Mouse (Mus musculus) lung, embryonic 15.5 days (tissue): Measurements from ENCODE around the gene Ppfia3. TPM values are rescaled to one million over a fixed set of nuclear protein-coding genes. Genes with fewer than 3 reads are reported as not detected.
A peak's percentile ranks its signal among the peaks of the same experiment; 100 is the strongest.

Experiments
- ATAC-seq: fragments of 200-750 bp; cut with Nextera tagmentation; 2 replicates; pipeline ENCODE4 v1.8.0; 2017; ENCODE audit warnings: moderate number of reproducible peaks, borderline replicate concordance; ENCODE audit not compliant: low FRiP score, low TSS enrichment; ENCODE audit errors: extremely low read depth
- H3K27ac ChIP-seq: fragments of 300-500 bp; sonication (generic); 2 replicates; pipeline ENCODE4 v1.5.1; 2015; ENCODE audit warnings: moderate library complexity, mild to moderate bottlenecking, inconsistent platforms
- H3K27me3 ChIP-seq: fragments of 300-500 bp; sonication (generic); 2 replicates; pipeline ENCODE4 v1.6.1; 2015; ENCODE audit warnings: inconsistent platforms
- H3K36me3 ChIP-seq: fragments of 300-500 bp; sonication (generic); 2 replicates; pipeline ENCODE4 v1.6.1; 2015; ENCODE audit warnings: inconsistent platforms
- H3K4me1 ChIP-seq: fragments of 300-500 bp; sonication (generic); 2 replicates; pipeline ENCODE4 v1.6.1; 2015; ENCODE audit warnings: inconsistent platforms
- H3K4me2 ChIP-seq: fragments of 300-500 bp; sonication (generic); 2 replicates; pipeline ENCODE4 v1.6.1; 2015; ENCODE audit warnings: inconsistent platforms, mild to moderate bottlenecking, moderate library complexity
- H3K4me3 ChIP-seq: fragments of 300-500 bp; sonication (generic); 2 replicates; pipeline ENCODE4 v1.5.1; 2015; ENCODE audit warnings: mild to moderate bottlenecking, inconsistent platforms
- H3K9ac ChIP-seq: fragments of 300-500 bp; sonication (generic); 2 replicates; pipeline ENCODE4 v1.6.1; 2015; ENCODE audit warnings: inconsistent platforms
- H3K9me3 ChIP-seq: fragments of 300-500 bp; sonication (generic); 2 replicates; pipeline ENCODE4 v1.6.1; 2016; ENCODE audit warnings: inconsistent platforms
- WGBS: fragments of 180-500 bp; shearing (Covaris S2); methylation state at CpG from one replicate; pipeline ENCODE4 v1.1.7; 2015; 5-methylcytosine and 5-hydroxymethylcytosine counted together
- polyA plus RNA-seq: library from polyadenylated mRNA; unstranded; fragments of >200 nt; fragmentation: Nextera tagmentation; extraction: Ambion mirVana; gene quantifications from 2 replicates; pipeline ENCODE4 v1.2.1, GENCODE M21; 2015

Gene Ppfia3
- polyA plus RNA-seq, 1 experiment from 2014 or later, result 3.1 TPM

- no peak overlapping the region for H3K4me3 ChIP-seq
- H3K27me3 ChIP-seq, result no peaks in the 10 kb centered on the region
- WGBS, result 14% methylated on average over 6 of the region's 6 CpGs
- no peak for ATAC-seq
- no peaks in the 10 kb centered on the region for H3K9me3 ChIP-seq
- H3K36me3 ChIP-seq, result no peaks in the 10 kb centered on the region
- no peak overlapping the region for H3K4me2 ChIP-seq
- H3K9ac ChIP-seq, result no peak overlapping the region
- H3K27ac ChIP-seq, result no peak overlapping the region
- peaks cover 13% of the 10 kb centered on the region for H3K4me1 ChIP-seq
Observed at GRCm38 (mm10) chr7:45300270-45300669, 66.5 kb downstream of the Ppfia3 start.

- H3K4me3 ChIP-seq, result no peak overlapping the region
- H3K4me2 ChIP-seq, result no peak overlapping the region
- no peak overlapping the region for H3K27ac ChIP-seq
- peak; percentile 85; the same call in 1 of the 2 replicates for ATAC-seq
- H3K9me3 ChIP-seq, result no peaks in the 10 kb centered on the region
- no peaks in the 10 kb centered on the region for H3K27me3 ChIP-seq
- 11% methylated on average over 5 of the region's 5 CpGs for WGBS
- H3K36me3 ChIP-seq, result no peaks in the 10 kb centered on the region
- H3K4me1 ChIP-seq, result peaks cover 8% of the 10 kb centered on the region; the same call in 1 of the 2 replicates
- H3K9ac ChIP-seq, result no peak overlapping the region
Observed at GRCm38 (mm10) chr7:45299752-45300151, 67.1 kb downstream of the Ppfia3 start.

GRCm38 (mm10) chr7:45297563-45297962, 69.3 kb downstream of the Ppfia3 start:
- no peak overlapping the region for H3K9ac ChIP-seq
- no peaks in the 10 kb centered on the region for H3K27me3 ChIP-seq
- H3K36me3 ChIP-seq, result no peaks in the 10 kb centered on the region
- no peak overlapping the region for H3K4me3 ChIP-seq
- H3K27ac ChIP-seq, result no peak overlapping the region
- no peak for ATAC-seq
- H3K4me2 ChIP-seq, result no peak overlapping the region
- H3K9me3 ChIP-seq, result no peaks in the 10 kb centered on the region
- peaks cover 5% of the 10 kb centered on the region; the same call in 1 of the 2 replicates for H3K4me1 ChIP-seq
- WGBS, result 56% methylated on average over 3 of the region's 3 CpGs

- Histone ChIP-seq H3K36me3 (no peaks in the 10 kb centered on the region), H3K27ac (no peak overlapping the region), H3K4me1 (peaks cover 5% of the 10 kb centered on the region; the same call in 1 of the 2 replicates), H3K9me3 (no peaks in the 10 kb centered on the region), H3K9ac (no peak overlapping the region), H3K4me3 (no peak overlapping the region), H3K4me2 (no peak overlapping the region), H3K27me3 (no peaks in the 10 kb centered on the region)
- no peak for ATAC-seq
- WGBS, result 77% methylated on average over 1 of the region's 1 CpGs
Observed at GRCm38 (mm10) chr7:45296626-45297025, 70.2 kb downstream of the Ppfia3 start.

Other genes with a start within 250 kb of the Ppfia3 start
- 1,432 and 1,559 TPM in 2 replicates for gene Rps11, start 242.6 kb downstream of the Ppfia3 start, polyA plus RNA-seq
- gene Rpl13a, start 238.3 kb downstream of the Ppfia3 start, polyA plus RNA-seq, result 1,187 and 1,308 TPM in 2 replicates
- 0.19 and 0.20 TPM in 2 replicates for gene Gm45713, start 230.8 kb downstream of the Ppfia3 start, polyA plus RNA-seq
- gene Flt3l, start 230.6 kb downstream of the Ppfia3 start, polyA plus RNA-seq, result 1.5 and 8.3 TPM in 2 replicates
- gene Pih1d1, start 212.7 kb downstream of the Ppfia3 start, polyA plus RNA-seq, result 100 and 103 TPM in 2 replicates
- 54.8 and 56.8 TPM in 2 replicates for gene Aldh16a1, start 212.4 kb downstream of the Ppfia3 start, polyA plus RNA-seq
- gene Slc17a7, start 203.1 kb downstream of the Ppfia3 start, polyA plus RNA-seq, result 0.33 and 0.55 TPM in 2 replicates
- gene Gfy, start 187.4 kb downstream of the Ppfia3 start, polyA plus RNA-seq, result not detected in 2 replicates
- not detected in 2 replicates for gene Pth2, start 186.0 kb downstream of the Ppfia3 start, polyA plus RNA-seq
- gene Ccdc155, start 162.1 kb downstream of the Ppfia3 start, polyA plus RNA-seq, result 0.75 and 1.1 TPM in 2 replicates
- gene Dkkl1, start 154.9 kb downstream of the Ppfia3 start, polyA plus RNA-seq, result 0.54 and 1.1 TPM in 2 replicates
- 180 and 183 TPM in 2 replicates for gene Tead2, start 151.3 kb downstream of the Ppfia3 start, polyA plus RNA-seq
- gene Cd37, start 127.9 kb downstream of the Ppfia3 start, polyA plus RNA-seq, result 3.1 and 3.8 TPM in 2 replicates
- gene Slc6a16, start 125.9 kb downstream of the Ppfia3 start, polyA plus RNA-seq, result 0.16 TPM in 1 of 2 replicates, not detected in the other
- gene Slc6a21, start 89.5 kb downstream of the Ppfia3 start, polyA plus RNA-seq, result 0.09 TPM in 1 of 2 replicates, not detected in the other
- gene Trpm4, start 33.2 kb downstream of the Ppfia3 start, polyA plus RNA-seq, result 19.1 and 20.0 TPM in 2 replicates
- gene Hrc, start 31.7 kb downstream of the Ppfia3 start, polyA plus RNA-seq, result 1.7 and 2.3 TPM in 2 replicates
- 0.60 and 0.92 TPM in 2 replicates for gene Lin7b, start 3.6 kb upstream of the Ppfia3 start, polyA plus RNA-seq
- gene Snrnp70, start 28.7 kb upstream of the Ppfia3 start, polyA plus RNA-seq, result 224 and 229 TPM in 2 replicates
- not detected in 2 replicates for gene Kcna7, start 38.6 kb upstream of the Ppfia3 start, polyA plus RNA-seq
- gene Ntf5, start 46.7 kb upstream of the Ppfia3 start, polyA plus RNA-seq, result 3.5 TPM in 2 replicates
- 0.25 and 0.70 TPM in 2 replicates for gene Lhb, start 53.8 kb upstream of the Ppfia3 start, polyA plus RNA-seq
- gene Gys1, start 67.8 kb upstream of the Ppfia3 start, polyA plus RNA-seq, result 42.7 and 46.7 TPM in 2 replicates
- gene Ruvbl2, start 71.1 kb upstream of the Ppfia3 start, polyA plus RNA-seq, result 161 and 173 TPM in 2 replicates
- 5,197 and 5,279 TPM in 2 replicates for gene Ftl1, start 92.9 kb upstream of the Ppfia3 start, polyA plus RNA-seq
- gene Bax, start 99.9 kb upstream of the Ppfia3 start, polyA plus RNA-seq, result 161 and 176 TPM in 2 replicates
- 0.33 and 0.74 TPM in 2 replicates for gene Tulp2, start 114.9 kb upstream of the Ppfia3 start, polyA plus RNA-seq
- gene Gm45808, start 119.8 kb upstream of the Ppfia3 start, polyA plus RNA-seq, result not detected in 2 replicates
- 2.8 and 3.4 TPM in 2 replicates for gene Dhdh, start 121.8 kb upstream of the Ppfia3 start, polyA plus RNA-seq
- gene Nucb1, start 143.4 kb upstream of the Ppfia3 start, polyA plus RNA-seq, result 230 and 238 TPM in 2 replicates
- 21.9 and 22.9 TPM in 2 replicates for gene Ppp1r15a, start 159.2 kb upstream of the Ppfia3 start, polyA plus RNA-seq
- gene Plekha4, start 159.3 kb upstream of the Ppfia3 start, polyA plus RNA-seq, result 2.2 and 3.3 TPM in 2 replicates
- 1.5 and 1.7 TPM in 2 replicates for gene Hsd17b14, start 187.9 kb upstream of the Ppfia3 start, polyA plus RNA-seq
- gene Bcat2, start 203.1 kb upstream of the Ppfia3 start, polyA plus RNA-seq, result 57.7 and 62.5 TPM in 2 replicates
- gene Fgf21, start 248.5 kb upstream of the Ppfia3 start, polyA plus RNA-seq, result 0.42 TPM in 1 of 2 replicates, not detected in the other